Mouse (Mus musculus): ENCODE results near the gene Hsf4. TPM values are rescaled to one million over a fixed set of nuclear protein-coding genes. Genes with fewer than 3 reads are reported as not detected.

Hsf4 gene
- polyA plus RNA-seq, 1 experiment from 2014 or later, result 0.79 TPM

- peaks cover 88% of the 10 kb centered on the region for H3K27me3 ChIP-seq (ENCODE audit: control insufficient read depth, insufficient read depth, low read length)
- no peak for DNase-seq (ENCODE audit: low spot score)
These were observed 4.5 kb upstream of the Hsf4 start for GRCm38 (mm10) chr8:105265128-105265527.

DNA sequence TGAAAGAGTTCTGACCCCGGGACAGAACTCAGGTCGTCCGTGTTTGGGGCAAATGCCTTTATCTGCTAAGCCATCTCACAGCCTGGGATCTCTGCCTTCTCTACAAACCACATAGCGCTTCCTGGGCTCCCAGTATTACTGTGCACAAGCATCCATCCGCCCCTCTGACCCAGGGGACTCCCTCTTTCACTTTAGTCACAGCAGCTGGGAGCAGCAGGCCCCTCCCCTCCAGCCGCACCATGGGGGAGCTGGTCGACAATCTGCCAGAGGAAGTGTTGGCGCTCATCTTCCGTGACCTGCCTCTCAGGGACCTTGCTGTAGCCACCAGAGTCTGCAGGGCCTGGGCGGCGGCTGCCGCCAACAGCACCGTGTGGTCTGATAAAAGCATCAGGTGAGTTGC lies 2.8 kb upstream of the Hsf4 start:
- peaks cover 88% of the 10 kb centered on the region for H3K27me3 ChIP-seq (ENCODE audit: control insufficient read depth, insufficient read depth, low read length)
- H3K9me3 ChIP-seq (ENCODE audit: control insufficient read depth, low read length), result no peaks in the 10 kb centered on the region
- no peaks in the 10 kb centered on the region for H3K36me3 ChIP-seq (replicated peaks; ENCODE audit: control insufficient read depth, insufficient read depth)
- H3K4me2 ChIP-seq (replicated peaks), result no peak overlapping the region
- ATAC-seq (ENCODE audit: low FRiP score) (no peak), DNase-seq (ENCODE audit: low spot score) (no peak)
- H3K27ac ChIP-seq, result no peak overlapping the region
- H3K4me3 ChIP-seq (replicated peaks; ENCODE audit: low read length), result no peak overlapping the region
- no peak overlapping the region for H3K9ac ChIP-seq
- 11% methylated on average over 13 of the region's 13 CpGs for WGBS
- peaks cover 25% of the 10 kb centered on the region for H3K4me1 ChIP-seq (replicated peaks; ENCODE audit: control insufficient read depth, insufficient read depth, low read length)

More at GRCm38 (mm10) chr8:105265128-105265527, 4.5 kb upstream of the Hsf4 start:
- H3K36me3 ChIP-seq (replicated peaks; ENCODE audit: control insufficient read depth, insufficient read depth), result no peaks in the 10 kb centered on the region
- no peaks in the 10 kb centered on the region for H3K9me3 ChIP-seq (ENCODE audit: control insufficient read depth, low read length)
- H3K4me1 ChIP-seq (replicated peaks; ENCODE audit: control insufficient read depth, insufficient read depth, low read length), result peaks cover 19% of the 10 kb centered on the region
- peak overlapping the region; percentile 42 for H3K4me3 ChIP-seq (replicated peaks; ENCODE audit: low read length)
- no peak overlapping the region for H3K27ac ChIP-seq
- peak overlapping the region; percentile 76 for H3K4me2 ChIP-seq (replicated peaks)
- 14% methylated on average over 10 of the region's 10 CpGs for WGBS
- no peak for ATAC-seq (ENCODE audit: low FRiP score)
- no peak overlapping the region for H3K9ac ChIP-seq

DNA sequence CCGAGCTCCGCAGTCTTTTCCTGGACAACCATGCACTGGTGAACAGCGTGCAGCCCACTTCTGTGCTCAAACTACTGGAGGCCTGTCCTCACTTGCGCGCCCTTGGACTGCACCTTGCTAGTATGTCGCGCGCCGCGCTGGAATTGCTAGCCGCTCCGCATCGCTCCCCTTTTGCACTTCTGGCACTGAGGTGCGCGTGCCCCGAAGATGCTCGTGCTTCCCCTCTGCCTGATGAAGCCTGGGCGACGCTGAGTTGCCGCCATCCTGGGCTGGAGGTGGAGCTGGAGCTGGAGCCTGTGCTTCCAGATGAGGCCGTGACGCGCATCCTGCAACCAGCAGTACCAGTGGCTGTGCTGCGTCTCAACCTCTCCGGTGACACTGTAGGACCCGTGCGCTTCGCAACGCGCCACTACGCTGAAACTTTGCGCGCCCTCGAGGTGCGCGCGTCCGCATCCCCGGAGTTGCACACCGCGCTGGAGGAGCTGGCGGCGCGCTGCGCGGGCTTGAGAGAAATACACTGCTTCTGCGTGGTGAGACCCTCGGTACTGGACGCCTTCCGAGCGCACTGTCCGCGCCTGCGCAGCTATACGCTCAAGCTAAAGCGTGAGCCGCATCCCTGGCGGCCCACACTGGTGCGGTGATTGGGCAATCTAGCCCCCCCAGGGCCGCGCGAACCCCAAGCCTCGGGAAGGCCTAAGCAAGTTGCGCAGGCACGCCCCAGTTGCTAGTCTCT lies 1.1 kb upstream of the Hsf4 start:
- ATAC-seq (ENCODE audit: low FRiP score) (peak; percentile 91), DNase-seq (ENCODE audit: low spot score) (peak; percentile 93)
- Histone ChIP-seq H3K9me3 (ENCODE audit: control insufficient read depth, low read length) (no peaks in the 10 kb centered on the region), H3K4me1 (replicated peaks; ENCODE audit: control insufficient read depth, insufficient read depth, low read length) (peaks cover 25% of the 10 kb centered on the region), H3K4me3 (replicated peaks; ENCODE audit: low read length) (peak overlapping the region; percentile 41), H3K4me2 (replicated peaks) (peak overlapping the region; percentile 58), H3K27me3 (ENCODE audit: control insufficient read depth, insufficient read depth, low read length) (peaks cover 91% of the 10 kb centered on the region), H3K36me3 (replicated peaks; ENCODE audit: control insufficient read depth, insufficient read depth) (no peaks in the 10 kb centered on the region), H3K9ac (peak overlapping the region; percentile 49), H3K27ac (no peak overlapping the region)
- WGBS, result 0% methylated on average over 65 of the region's 65 CpGs

DNA sequence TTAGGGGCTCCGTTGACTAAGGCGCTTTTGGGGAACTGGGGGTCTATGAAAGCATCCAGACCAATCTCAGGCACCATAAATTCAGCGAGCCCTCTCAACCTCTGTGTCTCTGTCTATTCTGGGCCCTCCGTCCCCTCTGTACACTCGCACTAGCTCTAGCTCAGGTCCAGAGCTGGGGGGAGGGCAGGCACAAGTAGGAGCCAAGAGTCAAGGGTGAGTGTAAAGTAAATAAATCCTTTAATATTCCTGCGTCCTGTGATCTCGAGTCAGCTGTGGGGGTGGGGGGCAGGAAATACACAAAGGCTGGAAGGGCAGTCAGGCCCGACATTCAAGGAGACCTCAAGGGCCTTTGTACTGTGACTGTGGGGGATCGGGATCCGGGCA lies 534 bp upstream of the Hsf4 start:
- peak overlapping the region; percentile 58 for H3K4me2 ChIP-seq (replicated peaks)
- H3K9ac ChIP-seq, result peak overlapping the region; percentile 49
- peak; percentile 26 for ATAC-seq (ENCODE audit: low FRiP score)
- peaks cover 25% of the 10 kb centered on the region for H3K4me1 ChIP-seq (replicated peaks; ENCODE audit: control insufficient read depth, insufficient read depth, low read length)
- peaks cover 91% of the 10 kb centered on the region for H3K27me3 ChIP-seq (ENCODE audit: control insufficient read depth, insufficient read depth, low read length)
- H3K27ac ChIP-seq, result no peak overlapping the region
- peak overlapping the region; percentile 41 for H3K4me3 ChIP-seq (replicated peaks; ENCODE audit: low read length)
- DNase-seq (ENCODE audit: low spot score), result no peak
- H3K36me3 ChIP-seq (replicated peaks; ENCODE audit: control insufficient read depth, insufficient read depth), result no peaks in the 10 kb centered on the region
- H3K9me3 ChIP-seq (ENCODE audit: control insufficient read depth, low read length), result no peaks in the 10 kb centered on the region
- 1% methylated on average over 10 of the region's 10 CpGs for WGBS

DNA sequence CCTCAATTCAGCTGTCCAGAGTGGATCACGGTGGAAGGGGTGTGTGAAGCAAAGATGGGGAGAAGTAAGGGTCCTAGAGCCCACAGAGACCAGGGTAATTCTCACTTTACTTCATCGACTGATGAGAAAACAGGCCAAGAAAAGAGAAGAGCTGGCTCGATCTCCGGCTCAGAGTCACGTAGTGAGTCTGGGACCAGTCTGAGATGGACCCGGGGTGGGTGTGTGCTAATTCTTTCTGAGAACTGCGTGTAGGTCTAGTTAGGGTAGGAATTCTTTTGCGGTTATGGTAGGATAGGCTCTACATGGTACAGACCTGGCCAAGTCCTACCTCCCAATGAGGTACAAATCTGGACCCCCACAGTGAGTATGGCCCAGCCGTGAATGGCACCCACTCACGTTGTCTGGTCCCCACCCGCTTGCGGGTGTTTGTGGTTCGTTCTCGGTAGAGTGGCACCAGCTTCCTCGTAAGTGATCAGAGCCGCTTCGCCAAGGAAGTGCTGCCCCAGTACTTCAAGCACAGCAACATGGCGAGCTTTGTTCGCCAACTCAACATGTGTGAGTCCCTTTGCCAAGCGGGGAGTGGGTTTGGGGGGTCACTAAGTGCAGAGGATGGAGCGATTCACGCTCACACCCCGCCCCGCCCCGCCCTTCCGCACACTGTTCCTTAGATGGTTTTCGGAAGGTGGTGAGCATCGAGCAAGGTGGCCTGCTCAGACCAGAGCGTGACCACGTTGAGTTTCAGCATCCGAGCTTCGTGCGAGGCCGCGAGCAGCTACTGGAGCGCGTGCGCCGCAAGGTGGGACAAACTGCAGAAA lies 707 bp downstream of the Hsf4 start:
- no peak for DNase-seq (ENCODE audit: low spot score)
- WGBS, result 2% methylated on average over 39 of the region's 39 CpGs
- ATAC-seq (ENCODE audit: low FRiP score), result no peak
- Histone ChIP-seq H3K9me3 (ENCODE audit: control insufficient read depth, low read length) (no peaks in the 10 kb centered on the region), H3K4me1 (replicated peaks; ENCODE audit: control insufficient read depth, insufficient read depth, low read length) (peaks cover 27% of the 10 kb centered on the region), H3K4me2 (replicated peaks) (peak overlapping the region; percentile 58), H3K9ac (no peak overlapping the region; the same call in none of the 2 replicates), H3K27me3 (ENCODE audit: control insufficient read depth, insufficient read depth, low read length) (peaks cover 93% of the 10 kb centered on the region), H3K36me3 (replicated peaks; ENCODE audit: control insufficient read depth, insufficient read depth) (no peaks in the 10 kb centered on the region), H3K27ac (no peak overlapping the region), H3K4me3 (replicated peaks; ENCODE audit: low read length) (peak overlapping the region; percentile 41)

- 0 out of 2 replicates have a peak overlapping the region, but pooled peaks have one; percentile 41 for H3K4me3 ChIP-seq (replicated peaks; ENCODE audit: low read length)
These were observed 1.2 kb downstream of the Hsf4 start for GRCm38 (mm10) chr8:105270916-105271186.

DNA sequence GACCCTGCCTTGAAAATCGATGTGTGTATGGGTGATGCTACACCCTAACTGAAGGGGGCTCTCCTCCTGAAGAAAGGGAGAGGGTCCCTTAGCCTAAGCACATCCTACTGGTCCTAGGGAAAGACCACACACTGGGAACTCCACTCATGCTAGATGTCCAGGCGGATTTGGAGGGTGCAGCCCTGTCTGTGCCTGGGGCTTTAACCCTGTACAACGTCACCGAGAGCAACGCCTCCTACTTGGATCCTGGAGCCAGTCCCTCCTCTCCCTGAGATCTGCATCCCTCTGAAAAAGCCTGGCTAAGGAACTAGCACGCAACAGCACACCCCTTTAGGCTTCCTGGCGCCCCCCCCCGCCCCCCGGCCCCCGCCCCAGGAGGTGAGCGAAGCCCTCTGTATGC lies 5.8 kb downstream of the Hsf4 start:
- peaks cover 99% of the 10 kb centered on the region for H3K27me3 ChIP-seq (ENCODE audit: control insufficient read depth, insufficient read depth, low read length)
- peak overlapping the region; percentile 38; the same call in 1 of the 2 replicates for H3K4me3 ChIP-seq (replicated peaks; ENCODE audit: low read length)
- H3K9me3 ChIP-seq (ENCODE audit: control insufficient read depth, low read length), result no peaks in the 10 kb centered on the region
- H3K36me3 ChIP-seq (replicated peaks; ENCODE audit: control insufficient read depth, insufficient read depth), result peaks cover 7% of the 10 kb centered on the region
- ATAC-seq (ENCODE audit: low FRiP score) (no peak), DNase-seq (ENCODE audit: low spot score) (no peak)
- WGBS, result 12% methylated on average over 11 of the region's 11 CpGs
- H3K4me2 ChIP-seq (replicated peaks), result peak overlapping the region; percentile 83
- no peak overlapping the region for H3K9ac ChIP-seq
- H3K4me1 ChIP-seq (replicated peaks; ENCODE audit: control insufficient read depth, insufficient read depth, low read length), result peaks cover 24% of the 10 kb centered on the region
- no peak overlapping the region for H3K27ac ChIP-seq

More at GRCm38 (mm10) chr8:105270916-105271186, 1.2 kb downstream of the Hsf4 start:
- peaks cover 32% of the 10 kb centered on the region for H3K4me1 ChIP-seq (replicated peaks; ENCODE audit: control insufficient read depth, insufficient read depth, low read length)
- no peaks in the 10 kb centered on the region for H3K9me3 ChIP-seq (ENCODE audit: control insufficient read depth, low read length)
- no peak overlapping the region; the same call in 1 of the 2 replicates for H3K9ac ChIP-seq
- H3K27ac ChIP-seq, result no peak overlapping the region
- WGBS, result 2% methylated on average over 11 of the region's 11 CpGs
- no peaks in the 10 kb centered on the region for H3K36me3 ChIP-seq (replicated peaks; ENCODE audit: control insufficient read depth, insufficient read depth)
- ATAC-seq (ENCODE audit: low FRiP score), result no peak
- no peak for DNase-seq (ENCODE audit: low spot score)
- peaks cover 93% of the 10 kb centered on the region for H3K27me3 ChIP-seq (ENCODE audit: control insufficient read depth, insufficient read depth, low read length)
- H3K4me2 ChIP-seq (replicated peaks), result peak overlapping the region; percentile 3; the same call in 1 of the 2 replicates

- Histone ChIP-seq H3K4me2 (replicated peaks) (peak within 1 kb of the TSS; percentile 83), H3K4me1 (replicated peaks; ENCODE audit: control insufficient read depth, insufficient read depth, low read length) (peaks cover 20% of the 10 kb centered on the region), H3K36me3 (replicated peaks; ENCODE audit: control insufficient read depth, insufficient read depth) (peaks cover 12% of the 10 kb centered on the region), H3K27me3 (ENCODE audit: control insufficient read depth, insufficient read depth, low read length) (peaks cover 96% of the 10 kb centered on the region), H3K9ac (peak within 1 kb of the TSS; percentile 49), H3K9me3 (ENCODE audit: control insufficient read depth, low read length) (no peaks in the 10 kb centered on the region), H3K4me3 (replicated peaks; ENCODE audit: low read length) (peak within 1 kb of the TSS; percentile 38), H3K27ac (no peak within 1 kb of the TSS)
- ATAC-seq (ENCODE audit: low FRiP score), result no peak
- DNase-seq (ENCODE audit: low spot score), result no peak
- WGBS, result 5% methylated on average over 10 of the region's 10 CpGs
These were observed 6.2 kb downstream of the Hsf4 start, which contains the start of gene Nol3 for GRCm38 (mm10) chr8:105275840-105276239. TSS of gene Nol3 (plus strand) at chr8:105276140.
